Mouse (Mus musculus) left cerebral cortex, postnatal 4 days (tissue): Measurements from ENCODE around the gene Gss. TPM values are rescaled to one million over a fixed set of nuclear protein-coding genes. Genes with fewer than 3 reads are reported as not detected.
"Not testable (repeated sequence)": the region's sequence is repeated elsewhere in the genome, so short reads cannot be mapped to it uniquely, and the experiment has no call there.

Experiments used
- DNase-seq: peaks from one replicate; pipeline ENCODE4 v3.0.0-alpha.2; 2022
- intact Hi-C: fragments of 180-260 bp; cut with DNase I; formaldehyde crosslinking; loops from one replicate; pipeline ENCODE4 v1.15.1; 2025
- total RNA-seq, 2 experiments: library from RNA; stranded (reverse); gene quantifications; 2 replicates each; pipeline ENCODE4 v1.2.3; 2021

Gene Gss
- total RNA-seq, 2 experiments from 2014 or later, result 9.4 to 11.9 TPM

DNA sequence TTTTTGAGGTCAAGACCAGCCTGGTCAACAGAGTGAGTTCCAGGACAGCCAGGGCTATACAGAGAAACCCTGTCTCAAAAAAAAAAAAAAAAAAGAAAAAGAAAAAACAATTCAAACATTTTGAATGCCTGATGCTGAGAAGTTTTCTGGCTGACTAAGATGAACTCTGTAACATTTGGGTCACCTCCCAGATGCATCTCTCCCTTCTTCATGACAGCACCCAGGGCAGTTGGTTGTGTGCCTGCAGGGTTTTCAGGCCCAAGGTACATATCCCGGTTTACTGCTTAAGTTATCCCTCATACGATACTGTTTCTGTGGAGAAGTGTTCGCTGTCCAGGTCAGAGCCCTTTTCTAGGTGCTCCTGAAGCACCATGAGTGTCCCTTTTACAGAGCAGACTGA is 12.3 kb downstream of the Gss start:
- DNase-seq, result no peak
- intact Hi-C loops, result no loop called here

GRCm38 (mm10) chr2:155576656-155577055 is 16.0 kb downstream of the Gss start:
- DNase-seq, result no peak

GRCm38 (mm10) chr2:155574700-155575099 is 17.9 kb downstream of the Gss start:
- intact Hi-C loops, result no loop called here

More at GRCm38 (mm10) chr2:155576656-155577055, 16.0 kb downstream of the Gss start:
- intact Hi-C loops, result no loop called here

DNA sequence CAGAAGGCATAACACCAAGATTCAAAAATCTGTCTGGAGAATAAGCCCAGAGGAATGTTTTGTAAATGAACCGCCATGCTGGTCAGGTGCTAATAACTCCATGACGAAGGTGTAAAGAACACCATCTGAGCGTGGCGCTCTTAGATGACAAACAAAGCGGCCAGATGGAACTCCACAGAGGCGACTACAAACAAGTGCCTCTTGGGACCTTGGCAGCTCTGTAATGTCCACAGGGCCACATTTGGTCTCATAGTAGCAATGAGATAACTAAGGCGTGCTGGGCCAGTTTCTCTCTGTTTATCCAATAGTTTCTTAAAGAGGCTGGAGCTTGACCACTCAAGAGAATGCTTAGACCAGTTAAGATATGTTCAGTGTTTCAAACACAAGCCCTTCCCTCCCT is 18.6 kb downstream of the Gss start:
- no peak for DNase-seq
- intact Hi-C loops, result no loop called here

More at GRCm38 (mm10) chr2:155574700-155575099, 17.9 kb downstream of the Gss start:
- DNase-seq, result peak; percentile 74

- intact Hi-C loops, result no loop called here
- no peak for DNase-seq
Observed at GRCm38 (mm10) chr2:155573001-155573400, 19.6 kb downstream of the Gss start.

GRCm38 (mm10) chr2:155569223-155569807 is 23.3 kb downstream of the Gss start:
- DNase-seq, result no peak
- intact Hi-C loops, result no loop called here

GRCm38 (mm10) chr2:155567751-155568150 is 24.9 kb downstream of the Gss start:
- DNase-seq, result no peak

GRCm38 (mm10) chr2:155562934-155563333 is 29.7 kb downstream of the Gss start:
- no peak for DNase-seq
- intact Hi-C loops, result no loop called here

More at GRCm38 (mm10) chr2:155567751-155568150, 24.9 kb downstream of the Gss start:
- intact Hi-C loops, result no loop called here

- no peak for DNase-seq
- intact Hi-C loops, result no loop called here
Observed at GRCm38 (mm10) chr2:155562209-155562608, 30.4 kb downstream of the Gss start.

DNA sequence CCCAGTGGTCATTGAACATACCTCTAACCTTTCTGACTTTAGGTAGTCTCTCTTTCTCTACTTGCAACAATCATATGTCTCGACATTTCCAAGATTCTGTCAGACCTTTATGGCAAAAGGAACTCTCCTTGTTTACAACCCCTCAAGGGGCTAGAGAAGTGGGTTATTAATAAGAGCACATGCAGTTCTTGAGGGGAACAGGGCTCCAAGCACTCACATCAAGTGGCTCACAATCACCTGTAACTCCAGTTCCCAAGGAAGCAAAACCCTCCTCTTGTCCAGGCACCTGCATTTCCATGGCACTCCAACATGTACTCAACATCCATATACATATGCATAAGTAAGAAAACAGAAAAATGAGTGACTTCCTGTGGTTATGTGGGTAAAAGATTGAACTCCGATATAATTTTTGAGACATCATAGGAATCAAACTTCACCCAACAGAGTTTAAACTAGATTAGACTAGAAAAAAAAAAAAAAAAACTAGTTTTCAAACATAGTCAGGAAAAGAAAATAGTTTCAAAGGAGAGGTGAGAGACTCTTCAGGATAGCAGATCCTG is 38.1 kb downstream of the Gss start:
- intact Hi-C loops, result no loop called here
- no peak for DNase-seq

- DNase-seq, result no peak
- intact Hi-C loops, result no loop called here
Observed at GRCm38 (mm10) chr2:155552949-155553354, 39.7 kb downstream of the Gss start.

DNA sequence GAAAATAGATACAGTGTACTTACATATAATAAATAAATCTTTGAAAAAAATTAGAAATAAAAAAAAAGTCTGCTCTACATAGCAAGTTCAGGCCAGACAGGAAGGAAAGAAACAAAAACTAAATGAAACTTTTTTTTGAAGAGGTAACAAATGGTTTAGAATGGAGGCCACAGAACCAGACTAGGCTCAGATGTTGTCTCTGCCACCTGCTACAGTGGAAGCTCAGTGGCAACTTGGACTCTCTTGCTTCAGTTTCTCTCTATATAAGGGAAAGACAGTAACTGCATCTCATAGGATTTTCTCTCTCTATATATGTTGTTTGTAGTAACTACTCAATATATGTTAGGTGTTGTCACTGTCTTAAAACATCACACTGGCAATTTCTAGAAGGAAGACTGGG is 40.3 kb downstream of the Gss start:
- intact Hi-C loops, result no loop called here
- no peak for DNase-seq

- no peak for DNase-seq
- intact Hi-C loops, result no loop called here
Observed at GRCm38 (mm10) chr2:155546955-155547354, 45.7 kb downstream of the Gss start.

GRCm38 (mm10) chr2:155540822-155541458 is 51.7 kb downstream of the Gss start:
- DNase-seq, result peak; percentile 3
- intact Hi-C loops, result no loop called here

DNA sequence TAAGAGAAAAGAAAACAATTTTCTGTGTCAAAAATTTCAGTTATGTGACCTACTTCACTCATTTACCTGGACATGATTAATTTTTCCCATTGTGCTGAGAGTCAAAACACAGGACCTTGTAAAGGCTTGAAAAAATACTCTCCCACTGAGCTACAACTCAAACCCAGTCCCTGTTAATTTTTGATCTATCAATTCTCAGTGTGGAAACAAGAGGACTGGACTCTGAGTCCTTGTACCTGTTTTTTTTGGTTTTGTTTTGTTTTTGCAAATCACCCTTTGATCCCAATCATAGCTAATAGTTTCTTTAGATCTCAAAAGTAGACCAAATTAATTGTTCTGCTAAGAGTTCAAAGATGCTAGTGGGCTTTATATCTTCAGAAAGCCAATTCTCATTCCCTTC is 52.9 kb downstream of the Gss start:
- intact Hi-C loops, result no loop called here
- no peak for DNase-seq

GRCm38 (mm10) chr2:155538463-155539057 is 54.0 kb downstream of the Gss start:
- DNase-seq, intact Hi-C loops: not testable (repeated sequence)

DNA sequence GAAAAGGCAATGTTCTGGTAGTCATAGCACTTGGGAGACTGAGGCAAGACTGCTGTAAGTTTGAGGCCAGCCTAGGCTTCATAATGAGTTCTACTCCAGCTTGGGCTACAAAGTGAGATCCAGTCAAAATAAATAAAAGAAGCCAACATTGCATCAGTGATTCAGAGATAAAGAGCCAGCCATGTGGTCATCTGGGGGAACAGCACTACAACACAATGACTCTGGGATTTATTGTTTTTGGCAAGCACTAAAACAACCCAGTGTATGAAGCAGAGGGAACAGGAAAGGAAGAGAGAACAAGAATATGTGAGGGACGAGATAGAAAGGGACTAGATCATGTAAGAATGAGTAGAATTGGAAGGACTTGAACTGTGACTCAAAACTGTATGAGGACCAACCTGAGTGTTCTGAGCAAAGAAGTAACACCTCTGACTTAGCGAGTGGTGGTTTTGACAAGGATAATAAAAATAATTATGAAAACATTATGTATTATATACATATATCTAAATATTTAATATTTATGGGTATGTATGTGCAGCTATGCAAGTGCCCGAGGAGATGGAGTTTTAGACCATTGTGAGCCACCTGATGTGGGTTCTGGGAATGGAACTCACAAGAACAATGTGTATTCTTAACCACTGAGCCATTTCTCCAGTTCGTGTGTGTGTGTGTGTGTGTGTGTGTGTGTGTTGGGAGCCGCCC is 54.7 kb downstream of the Gss start:
- intact Hi-C loops, result no loop called here
- no peak for DNase-seq

- intact Hi-C loops, result no loop called here
Observed at GRCm38 (mm10) chr2:155536292-155536691, 56.3 kb downstream of the Gss start.

DNA sequence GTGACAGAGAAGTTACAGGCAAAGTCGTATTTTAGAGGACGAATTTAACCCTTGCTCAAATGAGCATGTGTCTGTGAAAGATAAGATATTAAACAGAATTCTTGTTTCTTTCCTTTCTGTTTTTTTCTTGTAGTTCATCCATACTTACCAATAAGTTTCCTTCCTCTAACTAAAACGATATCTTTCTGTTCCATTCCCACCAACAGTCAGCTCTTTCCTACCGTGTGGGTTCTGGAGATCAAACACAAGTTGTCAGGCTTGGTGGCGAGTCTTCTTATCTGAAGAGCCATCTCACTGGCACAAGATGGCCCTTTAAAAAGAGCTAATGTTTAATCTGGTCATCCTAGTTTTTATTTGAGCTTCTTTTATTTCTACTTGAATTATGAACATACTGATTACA is 65.2 kb downstream of the Gss start:
- DNase-seq, result no peak
- intact Hi-C loops, result no loop called here

More at GRCm38 (mm10) chr2:155536292-155536691, 56.3 kb downstream of the Gss start:
- DNase-seq, result no peak

GRCm38 (mm10) chr2:155524378-155524777 is 68.2 kb downstream of the Gss start:
- no peak for DNase-seq
- intact Hi-C loops, result no loop called here

DNA sequence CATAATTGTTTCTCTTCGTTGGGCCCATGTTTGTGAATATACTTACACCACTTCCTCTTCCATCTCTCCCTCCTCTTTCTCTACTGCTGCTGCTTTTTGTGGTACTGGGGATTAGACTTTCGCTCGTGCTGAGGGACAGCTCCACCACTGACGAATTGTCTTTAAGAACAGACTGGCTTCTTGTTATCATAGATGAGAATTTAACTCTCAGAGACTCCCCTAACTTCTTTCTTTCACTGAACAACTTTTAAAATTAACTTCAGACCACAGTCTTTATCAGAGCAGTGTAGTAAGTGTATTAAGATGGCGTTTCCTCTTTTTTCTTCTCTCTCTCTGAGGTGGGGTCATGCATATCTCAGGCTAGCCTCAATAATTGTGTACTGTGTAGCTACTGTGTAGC is 68.9 kb downstream of the Gss start:
- DNase-seq, result no peak
- intact Hi-C loops, result no loop called here
